Mouse (Mus musculus): ENCODE measurements around the gene Hist2h2aa2.
"Not testable (repeated sequence)": the region's sequence is repeated elsewhere in the genome, so short reads cannot be mapped to it uniquely, and the experiment has no call there.

Gene Hist2h2aa2

GRCm38 (mm10) chr3:96261623-96262022 is 21.5 kb upstream of the Hist2h2aa2 start:
- DNase-seq, result no peak

- no peak for DNase-seq
Measured at GRCm38 (mm10) chr3:96260220-96260619, 20.1 kb upstream of the Hist2h2aa2 start.

GRCm38 (mm10) chr3:96257190-96257589 is 17.1 kb upstream of the Hist2h2aa2 start:
- no peak for DNase-seq

GRCm38 (mm10) chr3:96255926-96256593 is 16.0 kb upstream of the Hist2h2aa2 start:
- DNase-seq, result no peak

GRCm38 (mm10) chr3:96254683-96255355 is 14.7 kb upstream of the Hist2h2aa2 start:
- no peak for DNase-seq

- DNase-seq, result no peak
Measured at GRCm38 (mm10) chr3:96251787-96252186, 11.7 kb upstream of the Hist2h2aa2 start.

GRCm38 (mm10) chr3:96250890-96251289 is 10.8 kb upstream of the Hist2h2aa2 start:
- no peak for DNase-seq

GRCm38 (mm10) chr3:96249034-96249345 is 8.9 kb upstream of the Hist2h2aa2 start:
- peak; percentile 58 for DNase-seq

- no peak for DNase-seq
Measured at GRCm38 (mm10) chr3:96248141-96249033, 8.3 kb upstream of the Hist2h2aa2 start.

- DNase-seq, result no peak
Measured at GRCm38 (mm10) chr3:96247356-96248140, 7.5 kb upstream of the Hist2h2aa2 start.

GRCm38 (mm10) chr3:96246427-96246856 is 6.4 kb upstream of the Hist2h2aa2 start, which contains the start of gene Hist2h3c1:
Hist2h3c1 (plus strand) TSS chr3:96246685.
- DNase-seq, result not testable (repeated sequence)

- not testable (repeated sequence) for DNase-seq
Measured at GRCm38 (mm10) chr3:96246018-96246417, 5.9 kb upstream of the Hist2h2aa2 start.

GRCm38 (mm10) chr3:96245003-96245886 is 5.2 kb upstream of the Hist2h2aa2 start, which contains the start of gene Hist2h2aa1:
Hist2h2aa1 (plus strand) TSS chr3:96245497.
- peak; percentile 86 for DNase-seq

GRCm38 (mm10) chr3:96243921-96244572 is 4.0 kb upstream of the Hist2h2aa2 start:
- DNase-seq, result no peak

GRCm38 (mm10) chr3:96240799-96241197 is 722 bp upstream of the Hist2h2aa2 start:
- DNase-seq, result no peak

- DNase-seq, result peak; percentile 51
Measured at GRCm38 (mm10) chr3:96238954-96239793, 902 bp downstream of the Hist2h2aa2 start, which contains the start of gene Hist2h3c2. Hist2h3c2 (minus strand) TSS chr3:96239127.

- no peak for DNase-seq
Measured at GRCm38 (mm10) chr3:96237904-96238511, 2.1 kb downstream of the Hist2h2aa2 start.

- DNase-seq, result no peak
Measured at GRCm38 (mm10) chr3:96237335-96237903, 2.7 kb downstream of the Hist2h2aa2 start.

- no peak for DNase-seq
Measured at GRCm38 (mm10) chr3:96236834-96237334, 3.2 kb downstream of the Hist2h2aa2 start.
